Mouse (Mus musculus): Measurements from ENCODE around the gene Calml3. TPM values are rescaled to one million over a fixed set of nuclear protein-coding genes. Genes with fewer than 3 reads are reported as not detected.

Calml3 gene
- total RNA-seq (2023) = not detected

DNA sequence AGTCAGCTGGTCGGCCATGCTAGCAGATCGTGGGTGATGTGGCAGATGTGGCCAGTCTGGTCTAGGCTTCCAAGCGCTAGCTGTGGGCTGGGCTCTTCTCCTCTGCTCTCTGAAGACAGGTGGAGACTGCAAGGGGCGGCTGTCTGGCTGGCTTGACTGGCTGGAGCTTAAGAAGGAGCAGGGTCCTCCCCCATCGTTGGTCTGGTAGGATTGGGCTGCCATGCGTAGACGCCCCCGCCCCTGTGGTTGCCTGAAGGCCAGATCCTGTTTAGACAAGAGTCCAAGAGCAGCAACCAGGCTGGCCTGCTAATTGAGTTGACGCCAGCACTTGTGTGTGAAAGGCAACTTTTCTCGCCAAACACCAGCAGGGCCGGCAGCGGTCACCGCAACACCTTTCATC, at the start of gene Calml3:
Calml3 (minus strand) TSS at position 131 of the 400 bp plus-strand sequence.

DNA sequence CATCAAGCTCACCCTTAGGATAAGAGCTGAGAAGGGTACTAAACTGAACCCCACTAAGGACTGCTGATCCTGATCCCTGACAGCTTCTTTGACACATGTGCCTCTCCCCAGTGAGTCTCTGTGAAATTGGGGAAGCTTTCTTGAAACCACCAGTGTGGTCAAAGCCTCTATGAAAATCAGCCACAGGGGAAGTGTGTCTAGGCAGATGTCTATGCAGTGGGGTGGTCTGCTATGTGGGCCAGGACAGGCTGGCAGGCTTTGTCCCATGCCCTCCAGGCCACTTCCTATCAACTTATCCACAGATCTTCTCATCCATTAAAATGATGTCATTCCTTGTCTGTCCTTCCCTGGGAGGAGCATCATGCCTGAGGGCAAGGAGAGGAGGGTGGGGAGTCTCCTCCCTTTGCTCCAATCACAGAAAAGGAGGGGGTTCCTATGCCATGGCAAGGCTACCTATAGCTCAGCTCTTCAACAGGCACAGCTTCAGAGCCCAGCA, 33.2 kb upstream of the Calml3 start, which contains the start of gene Calm4:
Calm4 (plus strand) TSS at position 446 of the 496 bp plus-strand sequence.

Other genes starting within 250 kb of the Calml3 start
- 91.7 TPM for gene Fam208b, start 193.2 kb downstream of the Calml3 start, total RNA-seq (2023)
- 27.6 TPM for gene Asb13, start 170.3 kb downstream of the Calml3 start, total RNA-seq (2023)
- not detected for gene Calm4, start 33.4 kb upstream of the Calml3 start, total RNA-seq (2023)
- not detected for gene Calm5, start 49.9 kb upstream of the Calml3 start, total RNA-seq (2023)
- 41.6 TPM for gene Net1, start 113.9 kb upstream of the Calml3 start, total RNA-seq (2023)
- not detected for gene Tubal3, start 114.0 kb upstream of the Calml3 start, total RNA-seq (2023)
- gene Ucn3, start 141.0 kb upstream of the Calml3 start, total RNA-seq (2023) = not detected
- gene Akr1c14, start 244.7 kb upstream of the Calml3 start, total RNA-seq (2023) = not detected

All from CD8-positive naive resting alpha-beta T cell, adult 57 days (primary cell).